Mouse (Mus musculus) intestine, embryonic 16.5 days (tissue): Measurements from ENCODE around the gene Cdh13. TPM values are rescaled to one million over a fixed set of nuclear protein-coding genes. Genes with fewer than 3 reads are reported as not detected.
A peak's percentile ranks its signal among the peaks of the same experiment; 100 is the strongest.

Experiments used
- ATAC-seq: fragments of 200-750 bp; cut with Nextera tagmentation; 2 replicates; pipeline ENCODE4 v1.8.0; 2017; ENCODE audit warnings: moderate TSS enrichment, moderate library complexity
- H3K27ac ChIP-seq: fragments of 300-500 bp; sonication (generic); 2 replicates; pipeline ENCODE4 v1.5.1; 2014; ENCODE audit warnings: mild to moderate bottlenecking, low read length
- H3K27me3 ChIP-seq: fragments of 300-500 bp; sonication (generic); replicated peaks from 2 replicates; pipeline ENCODE4 v1.6.1; 2014; ENCODE audit warnings: low read length, control low read depth, mixed read lengths; ENCODE audit not compliant: control insufficient read depth, insufficient read depth
- H3K36me3 ChIP-seq: fragments of 300-500 bp; sonication (generic); 2 replicates; pipeline ENCODE4 v1.6.1; 2014; ENCODE audit warnings: low read length, control low read depth; ENCODE audit not compliant: control insufficient read depth, insufficient read depth
- H3K4me1 ChIP-seq: fragments of 300-500 bp; sonication (generic); 2 replicates; pipeline ENCODE4 v1.6.1; 2014; ENCODE audit warnings: low read length, control low read depth, mixed read lengths; ENCODE audit not compliant: control insufficient read depth, insufficient read depth
- H3K4me2 ChIP-seq: fragments of 300-500 bp; sonication (generic); 2 replicates; pipeline ENCODE4 v1.6.1; 2014; ENCODE audit warnings: low read depth, low read length, control low read depth
- H3K4me3 ChIP-seq: fragments of 300-500 bp; sonication (generic); 2 replicates; pipeline ENCODE4 v1.5.1; 2014; ENCODE audit warnings: mild to moderate bottlenecking, low read length
- H3K9ac ChIP-seq: fragments of 300-500 bp; sonication (generic); 2 replicates; pipeline ENCODE4 v1.6.1; 2014; ENCODE audit warnings: low read depth, low read length
- H3K9me3 ChIP-seq: fragments of 300-500 bp; sonication (generic); 2 replicates; pipeline ENCODE4 v1.6.1; 2016; ENCODE audit warnings: low read length, control low read depth; ENCODE audit not compliant: control insufficient read depth
- WGBS: fragments of 180-500 bp; shearing (Covaris S2); extraction: QIAGEN DNeasy Blood & Tissue Kit; methylation state at CpG from one replicate; pipeline ENCODE4 v1.1.7; 2014; 5-methylcytosine and 5-hydroxymethylcytosine counted together
- polyA plus RNA-seq: library from polyadenylated mRNA; unstranded; fragments of >200 nt; fragmentation: Nextera tagmentation; extraction: Ambion mirVana; gene quantifications from 2 replicates; pipeline ENCODE4 v1.2.1, GENCODE M21; 2015

Cdh13 gene
- polyA plus RNA-seq, 1 experiment from 2014 or later: 6.5 TPM

GRCm38 (mm10) chr8:118289091-118289490 lies 5.6 kb downstream of the Cdh13 start:
- H3K9ac ChIP-seq: no peak overlapping the region
- H3K36me3 ChIP-seq: no peaks in the 10 kb centered on the region
- no peak overlapping the region for H3K27ac ChIP-seq
- H3K9me3 ChIP-seq: no peaks in the 10 kb centered on the region
- 93% methylated on average over 4 of the region's 4 CpGs for WGBS
- peaks cover 8% of the 10 kb centered on the region for H3K4me1 ChIP-seq
- no peak overlapping the region for H3K4me2 ChIP-seq
- H3K27me3 ChIP-seq: no peaks in the 10 kb centered on the region
- no peak for ATAC-seq
- H3K4me3 ChIP-seq: no peak overlapping the region

DNA sequence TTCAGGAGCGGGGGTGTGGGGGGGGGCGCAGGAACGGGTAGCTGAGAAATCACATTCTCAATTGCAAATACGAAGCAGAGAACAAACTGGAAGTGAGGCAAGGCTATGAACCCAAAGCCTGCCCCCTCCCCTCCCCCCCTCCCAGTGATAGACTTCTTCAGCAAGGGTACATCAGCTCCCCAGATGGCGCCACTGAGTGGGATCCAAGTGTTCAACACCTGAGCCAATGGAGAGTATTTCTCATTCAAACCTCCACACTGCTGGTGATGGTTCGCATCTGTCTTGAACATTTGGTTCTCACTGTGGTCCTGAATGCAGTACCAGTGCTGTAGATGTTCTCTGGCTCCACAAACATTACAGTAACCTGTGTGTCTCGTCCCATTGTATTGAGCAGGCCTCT lies 6.0 kb downstream of the Cdh13 start:
- H3K4me1 ChIP-seq: peaks cover 8% of the 10 kb centered on the region
- no peak overlapping the region for H3K4me2 ChIP-seq
- no peaks in the 10 kb centered on the region for H3K27me3 ChIP-seq
- H3K9me3 ChIP-seq: no peaks in the 10 kb centered on the region
- H3K9ac ChIP-seq: no peak overlapping the region
- no peak for ATAC-seq
- H3K36me3 ChIP-seq: no peaks in the 10 kb centered on the region
- 82% methylated on average over 7 of the region's 7 CpGs for WGBS
- no peak overlapping the region for H3K4me3 ChIP-seq
- H3K27ac ChIP-seq: no peak overlapping the region

DNA sequence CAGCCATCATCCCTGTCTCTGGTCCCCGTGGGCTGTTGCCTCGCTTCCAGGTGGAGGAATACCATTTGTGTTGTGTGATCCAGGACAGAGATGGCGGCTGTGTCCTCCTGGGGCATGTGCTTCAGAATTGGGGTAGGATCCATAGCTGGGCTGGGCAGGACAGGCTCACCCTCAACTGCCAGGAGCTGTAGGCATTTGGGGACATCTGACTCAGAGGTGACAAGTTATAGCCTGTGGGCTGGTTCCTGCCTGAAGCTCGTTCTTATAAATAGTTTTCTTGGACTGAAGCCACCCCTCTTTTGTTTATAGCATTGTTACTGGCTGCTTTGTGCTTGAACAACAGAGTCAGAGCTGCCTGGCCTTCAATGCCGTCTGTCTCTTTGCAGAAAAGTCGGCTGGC lies 6.7 kb downstream of the Cdh13 start:
- 67% methylated on average over 6 of the region's 6 CpGs for WGBS

GRCm38 (mm10) chr8:118296477-118296876 lies 12.9 kb downstream of the Cdh13 start:
- Histone ChIP-seq H3K27me3 (no peaks in the 10 kb centered on the region), H3K4me3 (no peak overlapping the region), H3K9ac (no peak overlapping the region), H3K36me3 (no peaks in the 10 kb centered on the region), H3K9me3 (no peaks in the 10 kb centered on the region), H3K4me2 (no peak overlapping the region), H3K4me1 (no peaks in the 10 kb centered on the region), H3K27ac (no peak overlapping the region)
- ATAC-seq: no peak
- 94% methylated on average over 5 of the region's 5 CpGs for WGBS

More for the DNA sequence above, 6.7 kb downstream of the Cdh13 start:
- Histone ChIP-seq H3K27me3 (no peaks in the 10 kb centered on the region), H3K9me3 (no peaks in the 10 kb centered on the region), H3K36me3 (no peaks in the 10 kb centered on the region), H3K4me1 (peaks cover 8% of the 10 kb centered on the region; the same call in 1 of the 2 replicates), H3K4me3 (no peak overlapping the region), H3K27ac (no peak overlapping the region), H3K4me2 (no peak overlapping the region), H3K9ac (no peak overlapping the region)
- ATAC-seq: no peak

- no peak overlapping the region for H3K27ac ChIP-seq
- no peak for ATAC-seq
- WGBS: 69% methylated on average over 10 of the region's 10 CpGs
Measured at GRCm38 (mm10) chr8:118306957-118307356, 23.4 kb downstream of the Cdh13 start.

GRCm38 (mm10) chr8:118309106-118309505 lies 25.6 kb downstream of the Cdh13 start:
- no peaks in the 10 kb centered on the region for H3K9me3 ChIP-seq
- no peak overlapping the region for H3K4me2 ChIP-seq
- no peak overlapping the region for H3K4me3 ChIP-seq
- 43% methylated on average over 3 of the region's 3 CpGs for WGBS
- no peak for ATAC-seq
- H3K27me3 ChIP-seq: no peaks in the 10 kb centered on the region
- no peak overlapping the region for H3K9ac ChIP-seq
- H3K4me1 ChIP-seq: no peaks in the 10 kb centered on the region
- H3K27ac ChIP-seq: no peak overlapping the region
- H3K36me3 ChIP-seq: no peaks in the 10 kb centered on the region

More at GRCm38 (mm10) chr8:118306957-118307356, 23.4 kb downstream of the Cdh13 start:
- no peaks in the 10 kb centered on the region for H3K9me3 ChIP-seq
- no peaks in the 10 kb centered on the region for H3K4me1 ChIP-seq
- no peaks in the 10 kb centered on the region; the same call in 1 of the 2 replicates for H3K36me3 ChIP-seq
- no peak overlapping the region for H3K9ac ChIP-seq
- no peaks in the 10 kb centered on the region for H3K27me3 ChIP-seq
- H3K4me2 ChIP-seq: no peak overlapping the region
- no peak overlapping the region for H3K4me3 ChIP-seq

- WGBS: 58% methylated on average over 17 of the region's 17 CpGs
- 0 out of 2 replicates have a peak overlapping the region, but pooled peaks have one; percentile 11 for H3K4me2 ChIP-seq
- ATAC-seq: peak; percentile 74
Measured at GRCm38 (mm10) chr8:118313426-118314187, 30.1 kb downstream of the Cdh13 start.

GRCm38 (mm10) chr8:118314188-118314563 lies 30.6 kb downstream of the Cdh13 start:
- Histone ChIP-seq H3K36me3 (no peaks in the 10 kb centered on the region), H3K27me3 (no peaks in the 10 kb centered on the region), H3K9ac (no peak overlapping the region), H3K4me1 (no peaks in the 10 kb centered on the region), H3K27ac (no peak overlapping the region), H3K4me2 (no peak overlapping the region), H3K9me3 (no peaks in the 10 kb centered on the region), H3K4me3 (no peak overlapping the region)
- no peak for ATAC-seq
- 72% methylated on average over 6 of the region's 6 CpGs for WGBS

More at GRCm38 (mm10) chr8:118313426-118314187, 30.1 kb downstream of the Cdh13 start:
- H3K9me3 ChIP-seq: no peaks in the 10 kb centered on the region
- H3K27me3 ChIP-seq: no peaks in the 10 kb centered on the region
- no peak overlapping the region for H3K4me3 ChIP-seq
- H3K4me1 ChIP-seq: no peaks in the 10 kb centered on the region
- no peak overlapping the region for H3K9ac ChIP-seq
- H3K36me3 ChIP-seq: no peaks in the 10 kb centered on the region
- H3K27ac ChIP-seq: no peak overlapping the region

- no peaks in the 10 kb centered on the region for H3K36me3 ChIP-seq
Measured at GRCm38 (mm10) chr8:118314932-118315331, 31.4 kb downstream of the Cdh13 start.

More at GRCm38 (mm10) chr8:118314932-118315331, 31.4 kb downstream of the Cdh13 start:
- Histone ChIP-seq H3K4me2 (no peak overlapping the region), H3K27ac (no peak overlapping the region), H3K9ac (no peak overlapping the region), H3K9me3 (no peaks in the 10 kb centered on the region), H3K27me3 (no peaks in the 10 kb centered on the region), H3K4me3 (no peak overlapping the region), H3K4me1 (no peaks in the 10 kb centered on the region)
- 85% methylated on average over 7 of the region's 7 CpGs for WGBS
- no peak for ATAC-seq
